Mouse (Mus musculus) C2C12 (cell line): ENCODE measurements around the gene Hist1h1d.
"Not testable (repeated sequence)": the region's sequence is repeated elsewhere in the genome, so short reads cannot be mapped to it uniquely, and the experiment has no call there.

Experiments used
- CEBPB ChIP-seq: IDR thresholded peaks from one replicate; pipeline ENCODE4 v1.6.1; 2011; ENCODE audit warnings: low read depth, mild to moderate bottlenecking, control low read depth, moderate library complexity
- CTCF ChIP-seq: IDR thresholded peaks from one replicate; pipeline ENCODE4 v1.5.1; 2011; ENCODE audit not compliant: control insufficient read depth, insufficient read depth, insufficient read length
- MAX ChIP-seq: IDR thresholded peaks from one replicate; pipeline ENCODE4 v1.6.1; 2011; ENCODE audit warnings: mild to moderate bottlenecking, control low read depth
- MYOD1 ChIP-seq: IDR thresholded peaks from one replicate; pipeline ENCODE4 v1.6.1; 2011; ENCODE audit warnings: low read depth; ENCODE audit not compliant: control insufficient read depth, insufficient read length
- MYOG ChIP-seq: IDR thresholded peaks from one replicate; pipeline ENCODE4 v1.6.1; 2011; ENCODE audit not compliant: control insufficient read depth, insufficient read length; ENCODE audit errors: extremely low read depth

GRCm38 (mm10) chr13:23560699-23561098 lies 7.6 kb downstream of the Hist1h1d start:
- TF ChIP-seq CTCF, CEBPB, MAX, MYOG, MYOD1: not testable (repeated sequence)
